Mouse (Mus musculus) forebrain, embryonic 12.5 days (tissue): ENCODE results near the gene Lix1l. TPM values are rescaled to one million over a fixed set of nuclear protein-coding genes. Genes with fewer than 3 reads are reported as not detected.

Experiments
- ATAC-seq: fragments of 200-750 bp; cut with Nextera tagmentation; 2 replicates; pipeline ENCODE4 v1.8.0; 2017; ENCODE audit warnings: moderate TSS enrichment; ENCODE audit not compliant: low FRiP score
- H3K27ac ChIP-seq: fragments of 300-500 bp; sonication (generic); 2 replicates; pipeline ENCODE4 v1.5.1; 2016; ENCODE audit warnings: mild to moderate bottlenecking
- H3K27me3 ChIP-seq: fragments of 300-500 bp; sonication (generic); 2 replicates; pipeline ENCODE4 v1.6.1; 2016; ENCODE audit warnings: mild to moderate bottlenecking
- H3K36me3 ChIP-seq: fragments of 300-500 bp; sonication (generic); replicated peaks from 2 replicates; pipeline ENCODE4 v1.6.1; 2016; ENCODE audit warnings: mild to moderate bottlenecking
- H3K4me1 ChIP-seq: fragments of 300-500 bp; sonication (generic); 2 replicates; pipeline ENCODE4 v1.6.1; 2016
- H3K4me2 ChIP-seq: fragments of 300-500 bp; sonication (generic); 2 replicates; pipeline ENCODE4 v1.6.1; 2016; ENCODE audit warnings: mild to moderate bottlenecking, moderate library complexity
- H3K4me3 ChIP-seq: fragments of 300-500 bp; sonication (generic); replicated peaks from 2 replicates; pipeline ENCODE4 v1.5.1; 2016; ENCODE audit warnings: mild to moderate bottlenecking
- H3K9ac ChIP-seq: fragments of 300-500 bp; sonication (generic); 2 replicates; pipeline ENCODE4 v1.6.1; 2016; ENCODE audit warnings: mild to moderate bottlenecking
- H3K9me3 ChIP-seq: fragments of 300-500 bp; sonication (generic); 2 replicates; pipeline ENCODE4 v1.6.1; 2016
- WGBS: fragments of 180-500 bp; shearing (Covaris S2); methylation state at CpG from one replicate; pipeline ENCODE4 v1.1.7; 2016; 5-methylcytosine and 5-hydroxymethylcytosine counted together
- polyA plus RNA-seq: library from polyadenylated mRNA; unstranded; fragments of >200 nt; fragmentation: Nextera tagmentation; extraction: Ambion mirVana; gene quantifications from 2 replicates; pipeline ENCODE4 v1.2.1, GENCODE M21; 2016

The Lix1l gene
- polyA plus RNA-seq, 1 experiment from 2014 or later: 6.2 TPM

GRCm38 (mm10) chr3:96559398-96559910 lies 41.5 kb upstream of the Lix1l start:
- Histone ChIP-seq H3K4me1 (peaks cover 53% of the 10 kb centered on the region), H3K9me3 (no peaks in the 10 kb centered on the region), H3K9ac (no peak overlapping the region; the same call in 1 of the 2 replicates), H3K27me3 (no peaks in the 10 kb centered on the region), H3K4me2 (peak overlapping the region; percentile 67), H3K27ac (peak overlapping the region; percentile 8; the same call in 1 of the 2 replicates), H3K36me3 (peaks cover 22% of the 10 kb centered on the region), H3K4me3 (peak overlapping the region; percentile 63)
- WGBS: 90% methylated on average over 12 of the region's 12 CpGs
- ATAC-seq: no peak

- H3K4me1 ChIP-seq: peaks cover 49% of the 10 kb centered on the region
- no peak overlapping the region; the same call in 1 of the 2 replicates for H3K9ac ChIP-seq
- H3K27ac ChIP-seq: no peak overlapping the region
- H3K4me3 ChIP-seq: peak overlapping the region; percentile 63
- ATAC-seq: no peak
- H3K4me2 ChIP-seq: peak overlapping the region; percentile 67
- 95% methylated on average over 23 of the region's 23 CpGs for WGBS
- peaks cover 22% of the 10 kb centered on the region for H3K36me3 ChIP-seq
- H3K9me3 ChIP-seq: no peaks in the 10 kb centered on the region
- no peaks in the 10 kb centered on the region for H3K27me3 ChIP-seq
Observed at GRCm38 (mm10) chr3:96559911-96560850, 40.8 kb upstream of the Lix1l start.

- 92% methylated on average over 9 of the region's 9 CpGs for WGBS
- peak overlapping the region; percentile 21; the same call in 1 of the 2 replicates for H3K9ac ChIP-seq
- H3K4me3 ChIP-seq: 0 out of 2 replicates have a peak overlapping the region, but pooled peaks have one; percentile 9
- peaks cover 22% of the 10 kb centered on the region for H3K36me3 ChIP-seq
- no peaks in the 10 kb centered on the region for H3K9me3 ChIP-seq
- peaks cover 42% of the 10 kb centered on the region for H3K4me1 ChIP-seq
- no peaks in the 10 kb centered on the region for H3K27me3 ChIP-seq
- H3K4me2 ChIP-seq: peak overlapping the region; percentile 67; the same call in 1 of the 2 replicates
- H3K27ac ChIP-seq: no peak overlapping the region
- no peak for ATAC-seq
Observed at GRCm38 (mm10) chr3:96560881-96561668, 39.9 kb upstream of the Lix1l start.

- H3K4me3 ChIP-seq: no peak overlapping the region
- no peak for ATAC-seq
- no peaks in the 10 kb centered on the region for H3K9me3 ChIP-seq
- H3K36me3 ChIP-seq: peaks cover 22% of the 10 kb centered on the region
- H3K9ac ChIP-seq: no peak overlapping the region
- H3K4me2 ChIP-seq: no peak overlapping the region
- WGBS: 65% methylated on average over 10 of the region's 10 CpGs
- no peak overlapping the region for H3K27ac ChIP-seq
- peaks cover 32% of the 10 kb centered on the region for H3K4me1 ChIP-seq
- no peaks in the 10 kb centered on the region for H3K27me3 ChIP-seq
Observed at GRCm38 (mm10) chr3:96561946-96562681, 38.8 kb upstream of the Lix1l start.

- no peaks in the 10 kb centered on the region for H3K9me3 ChIP-seq
- 96% methylated on average over 8 of the region's 8 CpGs for WGBS
- H3K27ac ChIP-seq: 0 out of 2 replicates have a peak overlapping the region, but pooled peaks have one; percentile 31
- no peak for ATAC-seq
- peaks cover 31% of the 10 kb centered on the region for H3K4me1 ChIP-seq
- H3K9ac ChIP-seq: no peak overlapping the region
- no peak overlapping the region for H3K4me2 ChIP-seq
- no peaks in the 10 kb centered on the region for H3K27me3 ChIP-seq
- H3K4me3 ChIP-seq: no peak overlapping the region
- H3K36me3 ChIP-seq: peaks cover 22% of the 10 kb centered on the region
Observed at GRCm38 (mm10) chr3:96563267-96563666, 37.7 kb upstream of the Lix1l start.

GRCm38 (mm10) chr3:96563911-96564632 lies 36.9 kb upstream of the Lix1l start:
- WGBS: 86% methylated on average over 10 of the region's 10 CpGs
- H3K4me2 ChIP-seq: no peak overlapping the region

GRCm38 (mm10) chr3:96564633-96565032 lies 36.3 kb upstream of the Lix1l start:
- H3K36me3 ChIP-seq: peaks cover 19% of the 10 kb centered on the region
- H3K4me3 ChIP-seq: no peak overlapping the region
- WGBS: 81% methylated on average over 7 of the region's 7 CpGs
- H3K9me3 ChIP-seq: no peaks in the 10 kb centered on the region
- H3K27me3 ChIP-seq: no peaks in the 10 kb centered on the region
- no peak for ATAC-seq
- no peak overlapping the region for H3K9ac ChIP-seq
- H3K27ac ChIP-seq: no peak overlapping the region
- H3K4me2 ChIP-seq: no peak overlapping the region
- H3K4me1 ChIP-seq: peaks cover 18% of the 10 kb centered on the region

More at GRCm38 (mm10) chr3:96563911-96564632, 36.9 kb upstream of the Lix1l start:
- peaks cover 22% of the 10 kb centered on the region for H3K36me3 ChIP-seq
- H3K9me3 ChIP-seq: no peaks in the 10 kb centered on the region
- H3K27me3 ChIP-seq: no peaks in the 10 kb centered on the region
- ATAC-seq: no peak
- no peak overlapping the region for H3K27ac ChIP-seq
- no peak overlapping the region for H3K9ac ChIP-seq
- H3K4me1 ChIP-seq: peaks cover 23% of the 10 kb centered on the region
- H3K4me3 ChIP-seq: no peak overlapping the region

- H3K4me2 ChIP-seq: no peak overlapping the region
- no peak overlapping the region for H3K9ac ChIP-seq
- peaks cover 14% of the 10 kb centered on the region for H3K36me3 ChIP-seq
- 0 out of 2 replicates have a peak overlapping the region, but pooled peaks have one; percentile 31 for H3K27ac ChIP-seq
- H3K4me1 ChIP-seq: peaks cover 13% of the 10 kb centered on the region
- WGBS: 89% methylated on average over 2 of the region's 3 CpGs
- no peak overlapping the region for H3K4me3 ChIP-seq
- no peak for ATAC-seq
- H3K27me3 ChIP-seq: no peaks in the 10 kb centered on the region
- no peaks in the 10 kb centered on the region for H3K9me3 ChIP-seq
Observed at GRCm38 (mm10) chr3:96565105-96565504, 35.8 kb upstream of the Lix1l start.

- H3K9me3 ChIP-seq: no peaks in the 10 kb centered on the region
- no peak overlapping the region for H3K4me2 ChIP-seq
- no peaks in the 10 kb centered on the region; the same call in 1 of the 2 replicates for H3K27me3 ChIP-seq
- H3K27ac ChIP-seq: no peak overlapping the region
- no peaks in the 10 kb centered on the region for H3K4me1 ChIP-seq
- 91% methylated on average over 8 of the region's 8 CpGs for WGBS
- ATAC-seq: no peak
- no peaks in the 10 kb centered on the region for H3K36me3 ChIP-seq
- H3K4me3 ChIP-seq: no peak overlapping the region
- H3K9ac ChIP-seq: no peak overlapping the region
Observed at GRCm38 (mm10) chr3:96566661-96567450, 34.1 kb upstream of the Lix1l start.

- Histone ChIP-seq H3K4me2 (no peak overlapping the region), H3K9ac (no peak overlapping the region), H3K27ac (no peak overlapping the region), H3K36me3 (no peaks in the 10 kb centered on the region), H3K9me3 (no peaks in the 10 kb centered on the region), H3K27me3 (no peaks in the 10 kb centered on the region; the same call in 1 of the 2 replicates), H3K4me1 (no peaks in the 10 kb centered on the region), H3K4me3 (no peak overlapping the region)
- WGBS: 81% methylated on average over 8 of the region's 8 CpGs
- ATAC-seq: no peak
Observed at GRCm38 (mm10) chr3:96568605-96569004, 32.3 kb upstream of the Lix1l start.
